Mouse (Mus musculus): Measurements from ENCODE around the gene Tmem170.

Gene Tmem170

GRCm38 (mm10) chr8:111876355-111876948 is at the start of gene Tmem170:
Gene Tmem170 (minus strand): TSS chr8:111876750.
- DNase-seq (ENCODE audit: low spot score), result peak; percentile 99

- DNase-seq (ENCODE audit: low spot score), result no peak
These were observed 48.4 kb upstream of the Tmem170 start for GRCm38 (mm10) chr8:111924976-111925375.

- DNase-seq (ENCODE audit: low spot score), result peak; percentile 63
These were observed 46.8 kb upstream of the Tmem170 start for GRCm38 (mm10) chr8:111923383-111923804.

GRCm38 (mm10) chr8:111920971-111921370 is 44.4 kb upstream of the Tmem170 start:
- no peak for DNase-seq (ENCODE audit: low spot score)

GRCm38 (mm10) chr8:111919663-111920062 is 43.1 kb upstream of the Tmem170 start:
- DNase-seq (ENCODE audit: low spot score), result no peak

GRCm38 (mm10) chr8:111912860-111913432 is 36.4 kb upstream of the Tmem170 start:
- no peak for DNase-seq (ENCODE audit: low spot score)

GRCm38 (mm10) chr8:111911572-111911971 is 35.0 kb upstream of the Tmem170 start:
- no peak for DNase-seq (ENCODE audit: low spot score)

GRCm38 (mm10) chr8:111909621-111910450 is 33.3 kb upstream of the Tmem170 start, which contains the start of gene Chst5:
Gene Chst5 (minus strand): TSS chr8:111910447.
- DNase-seq (ENCODE audit: low spot score), result no peak

GRCm38 (mm10) chr8:111905500-111906121 is 29.1 kb upstream of the Tmem170 start:
- no peak for DNase-seq (ENCODE audit: low spot score)

- DNase-seq (ENCODE audit: low spot score), result no peak
These were observed 25.5 kb upstream of the Tmem170 start for GRCm38 (mm10) chr8:111902080-111902479.

GRCm38 (mm10) chr8:111898586-111898985 is 22.0 kb upstream of the Tmem170 start:
- DNase-seq (ENCODE audit: low spot score), result no peak

- no peak for DNase-seq (ENCODE audit: low spot score)
These were observed 18.4 kb upstream of the Tmem170 start for GRCm38 (mm10) chr8:111894955-111895354.

- DNase-seq (ENCODE audit: low spot score), result no peak
These were observed 16.1 kb upstream of the Tmem170 start for GRCm38 (mm10) chr8:111892615-111893014.

- DNase-seq (ENCODE audit: low spot score), result no peak
These were observed 15.4 kb upstream of the Tmem170 start for GRCm38 (mm10) chr8:111891983-111892382.

- DNase-seq (ENCODE audit: low spot score), result no peak
These were observed 14.4 kb upstream of the Tmem170 start for GRCm38 (mm10) chr8:111890911-111891303.

GRCm38 (mm10) chr8:111889931-111890910 is 13.7 kb upstream of the Tmem170 start:
- DNase-seq (ENCODE audit: low spot score), result no peak

- DNase-seq (ENCODE audit: low spot score), result no peak
These were observed 11.6 kb upstream of the Tmem170 start for GRCm38 (mm10) chr8:111888091-111888650.

- DNase-seq (ENCODE audit: low spot score), result no peak
These were observed 10.9 kb upstream of the Tmem170 start for GRCm38 (mm10) chr8:111887479-111887878.

- no peak for DNase-seq (ENCODE audit: low spot score)
These were observed 7.1 kb upstream of the Tmem170 start for GRCm38 (mm10) chr8:111883615-111884014.

GRCm38 (mm10) chr8:111881591-111881990 is 5.0 kb upstream of the Tmem170 start:
- peak; percentile 72 for DNase-seq (ENCODE audit: low spot score)

- no peak for DNase-seq (ENCODE audit: low spot score)
These were observed 1.2 kb upstream of the Tmem170 start for GRCm38 (mm10) chr8:111877711-111878110.
